Mouse (Mus musculus): ENCODE measurements at regions not wholly inside any gene's neighbourhood (a gene's known extent, or its start where the extent isn't known, plus 50 kb on each side); places are given as distances from the start of the nearest gene placed in this dataset.

DNA sequence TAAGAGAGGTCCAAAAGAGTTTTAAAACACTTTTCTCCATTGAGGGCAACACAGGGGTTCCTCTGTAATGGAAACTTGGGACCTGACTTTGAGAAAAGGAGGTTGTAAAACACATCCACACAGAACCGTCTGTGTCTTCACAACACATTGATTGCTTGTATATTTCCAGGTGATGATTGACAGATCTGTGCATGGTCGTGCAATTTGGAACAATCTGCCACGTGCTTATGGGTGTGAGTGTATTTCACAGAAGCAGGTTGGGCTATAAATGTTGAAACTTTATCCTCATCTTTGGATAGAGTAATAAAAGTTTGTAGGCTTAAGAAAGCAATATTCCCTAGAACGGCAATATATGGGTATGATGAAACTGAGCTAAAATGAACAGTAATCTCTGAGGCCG lies 559.5 kb upstream of the Plxna2 start:
- no peak overlapping the region for H3K27ac ChIP-seq
- no peaks in the 10 kb centered on the region for H3K4me1 ChIP-seq (replicated peaks)
- no peaks in the 10 kb centered on the region for H3K9me3 ChIP-seq (replicated peaks)
- no peaks in the 10 kb centered on the region for H3K27me3 ChIP-seq
- ATAC-seq (ENCODE audit: low read depth) = no peak
- no peaks in the 10 kb centered on the region for H3K36me3 ChIP-seq
- H3K9ac ChIP-seq = no peak overlapping the region
- 58% methylated on average over 5 of the region's 5 CpGs for WGBS (ENCODE audit: insufficient replicate concordance)
- DNase-seq = no peak
- no peak overlapping the region for H3K4me3 ChIP-seq (replicated peaks)
- H3K4me2 ChIP-seq = no peak overlapping the region

DNA sequence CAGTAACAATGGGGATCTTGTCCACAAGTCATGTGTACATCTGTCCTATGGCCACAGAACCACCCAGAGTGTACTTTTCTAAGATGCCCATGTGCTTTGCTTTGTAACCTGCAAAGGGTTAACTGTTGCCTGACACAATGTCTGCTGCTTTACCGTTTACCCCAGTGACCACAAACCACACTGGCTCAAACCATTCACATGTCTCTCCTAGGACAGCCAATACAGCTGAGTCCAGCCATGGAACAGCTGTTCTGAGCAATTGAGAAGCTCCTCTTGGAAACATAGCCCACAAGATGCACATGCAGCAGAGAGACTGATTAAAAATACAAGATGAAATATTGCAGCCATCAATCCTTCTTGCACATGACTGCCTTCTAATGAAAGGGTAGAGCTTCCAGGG lies 561.5 kb upstream of the Plxna2 start:
- WGBS (ENCODE audit: insufficient replicate concordance) = 14% methylated on average over 1 of the region's 1 CpGs
- Histone ChIP-seq H3K9me3 (replicated peaks) (no peaks in the 10 kb centered on the region), H3K4me1 (replicated peaks) (no peaks in the 10 kb centered on the region), H3K4me3 (replicated peaks) (no peak overlapping the region), H3K4me2 (no peak overlapping the region), H3K9ac (no peak overlapping the region), H3K27me3 (no peaks in the 10 kb centered on the region), H3K36me3 (no peaks in the 10 kb centered on the region), H3K27ac (no peak overlapping the region)
- DNase-seq = no peak
- ATAC-seq (ENCODE audit: low read depth) = no peak

DNA sequence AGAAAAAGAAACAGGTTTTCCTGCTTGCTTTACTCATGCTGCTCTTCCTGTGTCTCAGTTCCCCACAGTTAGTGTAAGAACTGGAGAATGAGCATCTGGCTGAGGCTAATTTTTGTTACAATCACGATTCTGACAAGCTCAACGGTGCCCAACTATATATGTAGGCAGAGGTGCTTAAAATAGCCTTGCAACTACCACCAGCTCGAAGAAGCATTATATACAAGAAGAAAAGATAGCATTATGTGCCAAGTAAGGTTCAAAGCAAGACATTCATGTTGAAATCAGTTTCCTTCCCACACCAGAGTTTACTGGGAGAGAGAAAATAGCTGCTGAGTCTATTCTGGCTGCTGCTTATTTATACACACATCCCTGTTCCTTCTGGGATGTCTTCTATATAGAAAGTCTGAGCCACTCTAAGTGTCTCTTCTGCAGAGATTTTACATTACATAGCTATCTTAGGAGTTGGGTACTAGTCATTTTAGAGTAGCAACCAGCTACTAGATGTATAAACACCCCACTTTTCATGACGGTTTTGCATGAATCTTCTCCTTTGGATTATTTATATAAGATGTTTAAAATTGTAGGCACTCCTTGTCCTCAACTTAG lies 568.2 kb upstream of the Plxna2 start:
- no peaks in the 10 kb centered on the region for H3K9me3 ChIP-seq (replicated peaks)
- no peak overlapping the region for H3K4me2 ChIP-seq
- no peak for DNase-seq
- no peaks in the 10 kb centered on the region for H3K36me3 ChIP-seq
- 31% methylated on average over 4 of the region's 4 CpGs for WGBS (ENCODE audit: insufficient replicate concordance)
- no peaks in the 10 kb centered on the region for H3K27me3 ChIP-seq
- H3K9ac ChIP-seq = no peak overlapping the region
- no peaks in the 10 kb centered on the region for H3K4me1 ChIP-seq (replicated peaks)
- no peak overlapping the region for H3K4me3 ChIP-seq (replicated peaks)
- no peak overlapping the region for H3K27ac ChIP-seq
- no peak for ATAC-seq (ENCODE audit: low read depth)

DNA sequence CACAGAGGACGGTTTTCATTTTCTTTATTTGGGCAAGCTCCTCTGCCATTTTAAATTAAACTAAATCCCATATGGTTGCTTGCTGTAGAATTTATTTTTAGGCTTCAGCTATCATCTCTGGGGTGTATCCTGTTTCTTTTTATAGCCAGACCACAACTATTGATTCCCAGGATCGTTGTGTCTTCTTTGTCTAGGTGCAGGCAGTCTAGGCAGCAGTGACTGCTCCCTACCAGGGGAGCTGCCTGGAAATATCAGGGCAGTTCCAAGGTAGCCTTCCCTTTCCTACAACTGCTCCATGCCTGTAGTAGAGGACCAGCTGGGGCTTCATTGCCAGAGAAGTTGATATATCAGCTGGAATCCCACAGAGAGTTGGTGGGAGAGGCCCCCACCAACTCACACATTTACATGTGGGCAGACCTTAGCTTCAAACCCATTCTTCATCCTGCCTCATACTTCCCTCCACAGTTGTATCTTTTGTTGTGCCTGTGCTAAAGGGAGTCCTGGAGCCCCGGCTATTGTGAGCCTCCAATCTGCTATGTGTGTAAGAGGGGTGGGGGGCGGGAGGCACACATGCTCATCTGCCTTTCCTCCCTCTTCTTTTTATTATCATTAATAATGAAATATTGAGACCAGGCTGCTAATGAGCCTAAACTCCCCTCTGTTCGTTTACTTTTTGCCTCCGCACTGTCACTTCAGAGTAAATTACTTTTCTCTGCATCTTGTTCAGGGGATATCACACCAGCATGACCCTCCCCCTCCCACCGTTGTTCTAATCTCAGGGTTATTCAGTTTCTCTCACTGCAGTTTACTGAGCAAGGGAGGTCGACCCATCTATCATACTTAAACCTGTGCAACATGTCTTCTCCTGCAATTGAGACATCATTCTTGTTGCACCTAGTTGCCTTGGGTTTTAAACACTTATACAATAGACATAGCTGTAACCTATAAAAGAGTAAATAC lies 576.3 kb upstream of the Plxna2 start:
- Histone ChIP-seq H3K36me3 (no peaks in the 10 kb centered on the region), H3K9me3 (replicated peaks) (no peaks in the 10 kb centered on the region), H3K27me3 (no peaks in the 10 kb centered on the region), H3K27ac (no peak overlapping the region), H3K4me2 (no peak overlapping the region), H3K9ac (no peak overlapping the region), H3K4me1 (replicated peaks) (no peaks in the 10 kb centered on the region), H3K4me3 (replicated peaks) (no peak overlapping the region)
- DNase-seq (no peak), ATAC-seq (ENCODE audit: low read depth) (no peak)
- 40% methylated on average over 8 of the region's 8 CpGs for WGBS (ENCODE audit: insufficient replicate concordance)

DNA sequence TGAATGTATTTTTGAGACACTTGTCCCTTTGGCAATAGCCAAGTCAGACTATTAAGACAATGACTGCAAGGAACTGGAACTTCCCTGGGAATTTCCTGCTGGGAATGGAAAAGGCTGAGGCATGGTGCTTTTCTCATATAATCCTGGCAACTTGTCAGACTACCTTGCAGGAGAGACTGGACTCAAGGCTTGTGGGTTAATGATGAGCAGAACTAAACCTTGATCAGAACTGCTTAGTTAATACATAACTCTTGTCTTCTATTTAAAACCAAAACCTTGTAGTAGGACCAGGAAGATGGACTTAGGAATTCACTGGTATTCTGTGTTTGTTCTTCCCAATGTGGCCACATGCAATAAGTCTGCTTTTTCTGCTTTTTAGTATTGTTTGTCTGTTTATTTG lies 579.3 kb upstream of the Plxna2 start:
- Histone ChIP-seq H3K36me3 (no peaks in the 10 kb centered on the region), H3K4me2 (no peak overlapping the region), H3K27me3 (no peaks in the 10 kb centered on the region), H3K4me3 (replicated peaks) (no peak overlapping the region), H3K9me3 (replicated peaks) (no peaks in the 10 kb centered on the region), H3K4me1 (replicated peaks) (no peaks in the 10 kb centered on the region), H3K9ac (no peak overlapping the region), H3K27ac (no peak overlapping the region)
- no peak for DNase-seq
- ATAC-seq (ENCODE audit: low read depth) = no peak

DNA sequence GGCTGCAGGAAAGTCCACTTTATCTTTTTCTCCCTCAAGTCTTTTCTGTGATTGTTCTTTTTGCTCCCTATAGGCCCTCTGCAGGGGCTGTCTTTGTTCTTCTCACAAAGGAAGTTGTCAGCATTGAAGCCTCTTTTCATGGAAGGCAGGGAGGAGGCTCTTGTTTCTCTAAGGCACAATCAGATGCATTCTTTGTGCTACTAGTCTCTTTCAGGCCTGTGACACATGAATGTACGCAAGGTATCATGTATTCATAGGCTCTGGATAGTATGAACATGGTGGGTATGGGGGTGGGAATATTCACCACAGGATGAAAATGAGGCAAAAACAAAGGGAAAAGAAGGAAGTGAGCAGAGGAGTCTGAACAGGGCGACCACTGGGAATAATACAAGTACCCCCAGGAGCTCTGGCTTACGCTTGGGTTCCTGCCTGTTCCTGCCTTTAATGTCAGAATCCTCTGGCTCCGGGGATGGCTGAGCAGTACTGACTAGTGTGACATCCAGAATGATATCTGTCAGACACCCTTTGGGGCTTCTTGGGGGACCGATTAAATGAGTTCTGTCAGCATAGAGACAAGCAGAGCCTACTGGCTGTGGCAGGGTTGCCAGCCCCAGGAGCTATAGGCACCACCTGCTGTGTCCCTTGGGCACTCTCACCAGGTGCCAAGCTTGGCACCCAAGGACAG lies 583.7 kb upstream of the Plxna2 start:
- DNase-seq = no peak
- 52% methylated on average over 5 of the region's 5 CpGs for WGBS (ENCODE audit: insufficient replicate concordance)
- Histone ChIP-seq H3K36me3 (no peaks in the 10 kb centered on the region), H3K27ac (no peak overlapping the region), H3K9ac (no peak overlapping the region), H3K27me3 (no peaks in the 10 kb centered on the region), H3K4me3 (replicated peaks) (no peak overlapping the region), H3K4me1 (replicated peaks) (no peaks in the 10 kb centered on the region), H3K9me3 (replicated peaks) (no peaks in the 10 kb centered on the region), H3K4me2 (no peak overlapping the region)
- ATAC-seq (ENCODE audit: low read depth) = no peak

DNA sequence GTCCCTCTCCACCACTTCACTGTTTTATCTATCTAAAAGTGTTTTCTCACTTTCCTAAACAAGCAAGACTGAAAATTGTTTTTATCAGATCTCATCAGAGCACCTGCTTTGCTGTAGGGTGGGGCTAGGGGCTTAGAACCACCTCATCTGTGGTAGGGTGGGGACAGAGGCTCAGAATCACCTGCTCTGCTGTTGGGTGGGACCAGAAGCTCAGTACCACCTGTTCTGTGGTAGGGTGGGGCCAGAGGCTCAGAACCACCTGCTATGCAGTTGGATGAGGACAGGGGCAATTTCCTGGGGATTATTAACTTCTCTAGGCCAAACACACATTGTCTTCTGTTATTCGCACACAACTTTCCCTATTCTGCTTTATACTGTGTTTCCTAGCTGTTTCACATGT lies 585.4 kb upstream of the Plxna2 start:
- Histone ChIP-seq H3K27ac (no peak overlapping the region), H3K4me1 (replicated peaks) (no peaks in the 10 kb centered on the region), H3K27me3 (no peaks in the 10 kb centered on the region), H3K36me3 (no peaks in the 10 kb centered on the region), H3K9me3 (replicated peaks) (no peaks in the 10 kb centered on the region), H3K4me2 (no peak overlapping the region), H3K4me3 (replicated peaks) (no peak overlapping the region), H3K9ac (no peak overlapping the region)
- ATAC-seq (ENCODE audit: low read depth) = no peak
- WGBS (ENCODE audit: insufficient replicate concordance) = 74% methylated on average over 1 of the region's 1 CpGs
- DNase-seq = no peak

DNA sequence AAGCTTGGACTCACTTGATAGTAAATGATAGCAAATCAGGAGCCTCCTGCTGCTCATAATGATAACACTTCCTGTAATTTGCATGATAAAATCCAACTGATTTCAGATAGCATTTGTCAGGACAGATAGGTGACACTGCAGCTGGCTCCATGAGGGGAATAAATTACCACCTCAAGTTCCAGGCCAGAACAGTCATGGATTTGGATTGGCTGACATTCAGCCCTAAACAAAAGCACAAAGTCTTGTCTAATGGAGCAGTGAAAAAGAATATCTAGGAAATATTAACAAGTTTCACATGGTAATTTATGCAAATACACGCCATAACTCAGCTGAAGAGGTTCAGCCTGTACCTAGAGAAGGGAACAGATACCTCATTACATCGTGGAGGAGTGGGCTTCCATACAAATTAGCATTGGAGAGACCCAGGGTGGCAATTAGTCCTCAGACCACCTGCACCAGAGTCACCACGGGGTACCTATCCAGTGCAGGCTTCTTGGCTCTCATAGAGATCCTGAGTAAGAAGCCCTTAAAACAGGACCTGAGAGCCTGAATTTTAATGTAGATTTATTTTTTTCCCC lies 587.3 kb upstream of the Plxna2 start:
- H3K9ac ChIP-seq = no peak overlapping the region
- ATAC-seq (ENCODE audit: low read depth) (no peak), DNase-seq (no peak)
- no peaks in the 10 kb centered on the region for H3K36me3 ChIP-seq
- H3K27me3 ChIP-seq = no peaks in the 10 kb centered on the region
- no peaks in the 10 kb centered on the region for H3K4me1 ChIP-seq (replicated peaks)
- no peak overlapping the region for H3K27ac ChIP-seq
- 44% methylated on average over 3 of the region's 3 CpGs for WGBS (ENCODE audit: insufficient replicate concordance)
- H3K9me3 ChIP-seq (replicated peaks) = no peaks in the 10 kb centered on the region
- H3K4me2 ChIP-seq = no peak overlapping the region
- H3K4me3 ChIP-seq (replicated peaks) = no peak overlapping the region

DNA sequence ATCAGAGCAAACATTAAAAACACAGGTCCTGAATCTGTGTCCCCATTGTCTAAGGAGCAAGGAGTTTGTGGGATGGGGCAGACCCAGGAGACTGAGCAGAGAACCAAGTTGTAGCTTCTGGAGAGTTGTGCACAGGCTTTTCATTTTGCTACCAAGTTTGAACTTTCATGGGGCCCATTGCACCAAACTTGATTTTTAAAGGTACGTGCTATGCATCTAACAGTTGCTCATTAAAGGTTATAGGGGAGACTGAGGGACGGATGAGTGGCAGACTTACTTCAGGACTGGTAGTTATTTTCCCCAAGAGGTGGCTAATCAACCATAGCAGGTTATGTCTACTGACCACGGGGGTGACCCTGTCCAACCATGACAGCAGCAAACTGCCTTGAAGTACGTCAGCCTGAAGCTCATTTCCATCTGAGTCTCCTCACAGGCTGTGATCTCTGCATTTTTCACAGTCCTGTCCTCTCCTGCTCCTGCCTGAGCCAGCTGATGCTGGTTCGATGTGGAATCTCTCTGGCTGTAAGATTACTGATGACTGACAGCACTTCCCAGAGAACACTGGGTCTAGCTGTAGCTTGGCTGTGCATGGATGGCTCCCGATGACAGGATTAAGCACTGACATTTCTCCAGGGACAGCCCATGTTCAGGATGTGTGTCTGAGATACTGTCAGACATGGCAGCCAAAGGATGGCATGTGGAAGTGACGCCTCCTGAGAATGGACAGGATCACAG lies 590.9 kb upstream of the Plxna2 start:
- H3K4me3 ChIP-seq (replicated peaks) = no peak overlapping the region
- no peak overlapping the region for H3K9ac ChIP-seq
- no peak overlapping the region for H3K4me2 ChIP-seq
- WGBS (ENCODE audit: insufficient replicate concordance) = 54% methylated on average over 7 of the region's 7 CpGs
- H3K36me3 ChIP-seq = no peaks in the 10 kb centered on the region
- no peaks in the 10 kb centered on the region for H3K9me3 ChIP-seq (replicated peaks)
- no peaks in the 10 kb centered on the region for H3K4me1 ChIP-seq (replicated peaks)
- no peaks in the 10 kb centered on the region for H3K27me3 ChIP-seq
- no peak for DNase-seq
- no peak for ATAC-seq (ENCODE audit: low read depth)
- no peak overlapping the region for H3K27ac ChIP-seq

DNA sequence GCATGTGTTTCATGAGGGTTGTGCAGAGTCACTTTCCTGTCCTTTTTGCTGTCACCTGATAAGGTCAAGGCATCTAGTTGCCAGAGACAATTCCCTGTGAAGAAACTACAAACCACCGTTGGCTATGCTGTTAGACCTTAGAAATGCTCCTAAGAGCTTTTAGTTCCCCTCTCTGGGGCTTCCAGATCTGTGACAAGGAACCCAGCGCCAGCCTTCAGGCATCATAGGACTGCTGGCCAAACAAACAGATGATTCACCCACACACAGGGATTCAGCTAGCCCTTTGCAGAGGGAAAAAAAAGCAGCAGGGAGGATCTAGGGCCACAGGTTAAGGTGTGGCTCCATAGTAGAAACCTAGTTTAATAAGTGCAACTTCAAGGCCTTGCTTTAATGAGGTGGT lies 591.8 kb upstream of the Plxna2 start:
- WGBS (ENCODE audit: insufficient replicate concordance) = 7% methylated on average over 2 of the region's 2 CpGs
- no peaks in the 10 kb centered on the region for H3K9me3 ChIP-seq (replicated peaks)
- H3K4me3 ChIP-seq (replicated peaks) = no peak overlapping the region
- no peak for DNase-seq
- no peak overlapping the region for H3K9ac ChIP-seq
- H3K36me3 ChIP-seq = no peaks in the 10 kb centered on the region
- ATAC-seq (ENCODE audit: low read depth) = no peak
- no peak overlapping the region for H3K27ac ChIP-seq
- no peaks in the 10 kb centered on the region for H3K27me3 ChIP-seq
- H3K4me2 ChIP-seq = no peak overlapping the region
- H3K4me1 ChIP-seq (replicated peaks) = no peaks in the 10 kb centered on the region

DNA sequence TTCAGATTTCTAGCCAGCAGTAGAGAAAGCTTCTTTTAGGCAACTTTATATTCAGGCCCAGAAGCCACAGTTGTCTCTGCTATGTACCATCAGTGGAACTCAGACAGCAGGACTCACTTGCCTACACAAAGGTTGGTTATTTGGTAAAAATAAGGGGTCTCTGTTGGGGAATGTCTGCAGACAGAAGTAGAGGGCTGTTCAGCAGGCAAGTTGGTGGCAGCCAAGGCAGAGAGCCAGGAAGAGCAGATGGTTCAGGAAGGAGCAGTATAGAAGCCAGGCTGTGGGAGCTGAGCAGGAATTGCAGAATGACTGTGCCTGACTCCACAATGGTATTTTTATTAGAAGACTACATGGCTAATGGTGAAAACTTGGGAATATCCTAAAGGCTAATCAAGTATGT lies 598.7 kb upstream of the Plxna2 start:
- no peak overlapping the region for H3K27ac ChIP-seq
- no peaks in the 10 kb centered on the region for H3K27me3 ChIP-seq
- H3K9ac ChIP-seq = no peak overlapping the region
- no peaks in the 10 kb centered on the region for H3K36me3 ChIP-seq
- no peak overlapping the region for H3K4me2 ChIP-seq
- ATAC-seq (ENCODE audit: low read depth) = no peak
- H3K4me1 ChIP-seq (replicated peaks) = no peaks in the 10 kb centered on the region
- no peak for DNase-seq
- H3K4me3 ChIP-seq (replicated peaks) = no peak overlapping the region
- no peaks in the 10 kb centered on the region for H3K9me3 ChIP-seq (replicated peaks)
